Mouse (Mus musculus) embryo, embryonic 11 days (tissue): ENCODE data around the gene Prcd.
A peak's percentile ranks its signal among the peaks of the same experiment; 100 is the strongest.
"Not testable (repeated sequence)": the region's sequence is repeated elsewhere in the genome, so short reads cannot be mapped to it uniquely, and the experiment has no call there.

Experiments used
- DNase-seq: peaks from one replicate; pipeline ENCODE4 v3.0.0-alpha.2; 2015

Prcd gene

DNA sequence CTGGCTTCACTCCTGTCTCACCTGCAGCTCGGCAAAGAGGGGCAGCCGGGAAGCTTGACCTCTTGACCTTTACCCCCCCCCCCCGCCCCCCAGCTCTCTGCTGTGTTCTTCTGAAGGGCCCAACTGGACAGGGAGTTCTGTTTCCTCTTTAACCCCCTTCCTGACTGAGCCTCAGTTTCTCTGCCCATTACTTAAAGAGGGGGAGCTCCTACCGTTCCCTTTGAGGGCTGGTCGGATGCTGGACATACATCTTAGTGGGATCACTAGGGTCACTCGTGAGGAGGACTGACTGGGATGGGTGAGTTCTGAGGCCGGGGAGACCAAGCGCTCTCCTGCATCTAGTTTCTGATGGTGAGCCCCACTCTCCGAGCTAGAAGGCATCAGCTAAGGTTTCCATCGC lies at the start of gene Prcd:
TSS of gene Prcd (plus strand) at position 301 of the 400 bp plus-strand sequence.
- no peak for DNase-seq

DNA sequence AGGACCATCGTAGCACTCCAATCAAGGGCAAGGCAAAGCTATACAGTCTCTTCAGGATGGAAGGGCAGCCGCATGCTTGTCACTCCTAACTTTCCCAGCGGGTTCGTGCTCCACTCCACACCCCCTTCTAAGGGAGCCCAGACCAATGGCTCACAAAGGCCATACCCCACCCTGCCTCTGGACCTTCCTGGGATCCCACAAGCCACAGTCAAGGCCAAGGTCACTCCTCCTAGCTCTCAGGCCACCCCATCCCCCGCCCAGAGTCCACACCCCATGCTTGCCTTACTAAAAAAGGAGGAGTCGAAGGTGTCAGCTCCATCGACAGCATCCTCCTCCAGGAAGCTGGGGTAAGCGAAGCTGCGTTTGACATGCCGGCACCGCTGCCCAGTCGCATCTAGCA lies 49.2 kb upstream of the Prcd start:
- DNase-seq, result no peak

DNA sequence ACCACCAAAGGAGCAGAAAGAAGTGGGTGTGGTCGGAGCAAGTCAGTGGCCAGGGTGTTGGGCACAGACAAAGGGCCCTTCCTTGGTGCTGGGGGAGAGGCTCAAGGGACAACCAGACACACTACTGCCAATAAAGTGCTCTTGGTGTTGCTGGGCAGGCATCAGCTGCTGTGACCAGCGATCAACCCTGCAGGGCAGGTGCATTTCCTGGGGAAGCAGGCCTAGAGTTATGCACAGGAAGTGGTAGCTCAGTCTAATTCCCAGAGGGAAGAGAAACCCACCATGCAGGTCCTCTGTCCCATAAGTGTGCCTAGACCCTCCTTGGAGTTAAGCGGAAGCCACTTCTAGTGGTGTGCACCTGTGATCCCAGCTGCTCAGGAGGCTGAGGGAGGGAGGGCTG lies 45.6 kb upstream of the Prcd start:
- DNase-seq, result no peak

DNA sequence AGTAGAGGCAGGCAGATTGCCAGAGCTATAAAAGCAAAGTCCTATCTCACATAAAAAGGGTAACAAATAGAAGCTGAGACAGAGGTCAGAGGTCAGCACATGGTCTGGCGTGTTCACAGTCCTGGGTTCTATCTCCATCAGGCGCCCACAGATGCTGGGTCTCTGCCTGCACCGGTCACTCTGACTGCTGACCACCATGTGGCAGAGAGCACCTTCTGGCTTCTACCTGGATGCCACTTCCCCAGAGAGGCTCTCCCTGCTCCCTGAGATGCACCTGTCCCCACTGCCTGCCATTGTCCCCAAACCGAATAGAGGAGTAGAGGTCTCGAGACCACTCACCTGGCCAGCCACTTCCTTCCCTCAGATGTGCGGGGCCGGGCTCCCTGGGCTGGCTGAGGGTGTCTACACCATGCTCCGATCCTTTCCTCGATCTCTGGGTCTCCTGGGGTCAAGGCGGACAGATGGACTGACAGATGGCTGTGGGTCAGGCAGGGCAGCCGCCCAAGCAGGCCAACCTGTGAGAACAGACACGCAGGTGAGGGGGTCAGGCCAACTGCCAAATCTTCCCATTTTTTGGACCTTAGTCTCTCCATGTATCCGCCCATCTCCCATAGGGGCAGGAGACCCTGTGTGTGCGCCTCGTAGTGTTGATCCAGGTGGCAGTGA lies 43.2 kb upstream of the Prcd start:
- DNase-seq, result no peak

DNA sequence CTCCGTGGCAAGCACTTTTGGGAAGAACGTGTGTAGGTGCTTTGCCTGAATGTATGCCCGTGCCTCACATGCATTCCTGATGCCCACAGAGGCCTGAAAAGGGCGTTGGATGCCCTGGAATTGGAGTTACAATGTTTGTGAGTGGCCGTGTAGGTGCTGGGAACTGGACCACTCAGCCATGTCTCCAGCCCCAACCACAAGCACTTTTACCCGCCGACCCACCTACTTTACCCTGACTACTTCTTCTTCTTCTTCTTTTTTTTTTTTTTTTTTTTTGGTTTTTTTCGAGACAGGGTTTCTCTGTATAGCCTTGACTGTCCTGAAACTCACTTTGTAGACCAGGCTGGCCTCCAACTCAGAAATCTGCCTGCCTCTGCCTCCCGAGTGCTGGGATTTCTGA lies 42.2 kb upstream of the Prcd start:
- not testable (repeated sequence) for DNase-seq

DNA sequence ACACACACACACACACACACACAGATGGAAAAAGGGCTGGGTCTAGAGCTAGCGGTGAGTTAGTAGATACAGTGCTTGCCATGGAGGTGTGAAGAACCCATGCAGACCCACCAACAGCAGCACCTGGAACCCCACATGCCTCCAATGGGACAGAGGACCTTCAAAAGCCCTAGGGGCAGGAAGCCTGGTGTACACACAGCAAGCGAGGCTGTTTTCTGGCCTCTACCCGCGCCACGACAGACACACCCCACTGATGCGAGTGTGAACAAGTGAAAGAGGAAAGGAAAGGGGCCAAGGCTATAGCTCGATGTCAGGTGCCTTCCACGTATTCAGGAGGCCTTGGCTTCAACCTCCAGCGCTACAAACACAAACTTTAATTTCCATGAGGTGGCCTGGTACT lies 41.5 kb upstream of the Prcd start:
- DNase-seq, result no peak

DNA sequence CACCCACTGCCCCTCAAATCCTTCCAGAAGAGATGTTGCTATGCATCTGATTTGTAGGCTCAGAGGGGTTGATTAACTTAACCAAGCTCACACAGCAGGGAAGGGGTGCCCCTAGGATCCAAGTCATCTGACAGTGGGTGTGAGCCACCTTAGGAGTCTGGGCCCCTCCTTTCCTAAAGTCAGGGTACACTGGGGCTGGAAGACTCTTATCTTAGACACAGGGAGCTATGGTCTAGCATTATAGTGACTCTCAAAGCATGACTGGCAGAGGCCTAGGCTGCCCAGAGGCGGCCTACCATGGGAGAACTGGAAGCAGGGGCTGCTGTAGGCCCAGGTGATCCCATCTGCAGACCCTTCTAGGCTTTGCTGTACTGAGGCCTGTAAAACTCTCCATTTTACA lies 40.8 kb upstream of the Prcd start:
- DNase-seq, result no peak

DNA sequence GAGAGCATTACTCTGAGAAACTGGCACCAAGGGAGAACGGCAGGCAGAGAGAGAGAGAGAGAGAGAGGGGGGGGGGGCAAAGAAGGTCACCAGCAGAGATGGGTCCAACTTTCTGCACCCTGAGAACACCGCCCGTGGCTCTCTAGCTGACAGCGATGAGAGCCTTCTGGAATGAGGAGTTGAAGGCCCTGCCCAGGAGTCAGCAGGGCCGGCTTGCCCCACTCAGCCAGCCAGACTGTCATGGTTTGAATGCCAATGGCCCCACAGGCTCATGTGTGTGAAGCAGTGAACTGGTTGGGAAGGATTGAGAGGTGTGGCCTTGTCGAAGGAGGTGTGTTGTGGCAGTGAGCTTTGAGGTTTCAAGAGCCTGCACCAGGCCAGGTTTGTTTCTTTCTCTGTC lies 40.1 kb upstream of the Prcd start:
- no peak for DNase-seq

DNA sequence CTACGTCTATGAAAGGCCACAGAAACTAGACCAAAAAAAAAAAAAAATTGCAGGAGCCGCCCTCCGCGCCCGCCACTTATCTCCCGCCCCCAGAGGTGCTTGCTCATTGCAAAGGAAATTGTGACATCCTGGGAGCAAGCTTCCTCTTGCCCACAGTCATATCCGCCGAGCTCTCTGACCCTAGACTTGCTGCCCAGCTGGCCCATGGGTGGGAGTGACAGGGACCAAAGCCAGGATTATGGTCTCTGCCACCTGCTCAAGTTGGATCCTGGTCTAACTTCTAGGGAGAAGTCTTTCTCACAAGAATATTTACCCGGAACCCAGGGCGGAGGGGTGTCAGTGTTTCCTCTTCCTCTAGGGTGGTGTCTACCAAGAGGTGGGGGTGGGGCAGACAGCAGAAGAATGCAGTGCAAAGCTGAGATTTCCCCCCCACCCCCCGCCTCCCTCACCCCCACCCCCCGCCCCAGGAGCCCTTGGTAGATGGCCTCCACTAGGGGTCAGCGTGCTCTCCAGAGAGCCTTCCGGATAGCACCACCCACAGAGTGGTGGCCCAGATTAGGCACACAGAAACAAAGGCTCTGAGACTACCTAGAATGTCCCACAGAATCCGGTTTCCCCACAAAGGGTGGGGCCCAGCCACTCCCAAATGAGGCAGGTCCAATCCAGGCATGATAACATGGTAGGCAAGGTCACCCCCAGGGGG lies 37.4 kb upstream of the Prcd start:
- peak; percentile 55 for DNase-seq

DNA sequence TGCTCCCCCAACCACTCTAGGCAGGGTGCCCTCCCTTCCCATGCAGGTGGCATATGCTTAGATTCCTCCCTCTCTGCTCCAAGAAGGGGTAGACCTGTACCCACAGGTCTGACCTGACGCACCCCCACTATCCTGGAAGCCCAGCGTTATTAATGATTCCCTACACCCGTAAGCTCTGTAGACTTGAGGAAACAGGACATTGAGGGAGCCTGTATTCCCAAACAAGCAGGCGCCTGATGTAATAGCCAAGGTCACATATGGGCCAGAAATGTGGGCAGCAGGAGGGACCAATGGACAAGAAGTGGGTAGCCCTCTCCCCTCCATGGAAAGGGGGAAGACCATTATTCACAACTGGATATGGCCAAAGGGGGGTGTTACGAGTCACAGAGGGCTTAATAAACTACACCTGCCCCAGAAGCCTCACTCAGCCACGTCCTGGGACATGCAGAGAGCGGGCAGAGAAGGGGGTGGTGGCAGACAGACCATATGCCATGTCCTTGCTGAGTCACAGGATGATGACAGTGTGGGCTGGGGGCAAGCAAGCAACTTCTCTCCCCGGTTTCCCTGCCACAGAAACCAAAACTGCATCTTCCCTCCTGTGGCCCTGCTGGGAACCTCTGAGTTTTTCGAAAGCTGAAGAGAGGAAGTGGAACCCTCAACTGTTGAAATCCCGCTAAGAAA lies 36.8 kb upstream of the Prcd start:
- DNase-seq, result no peak

DNA sequence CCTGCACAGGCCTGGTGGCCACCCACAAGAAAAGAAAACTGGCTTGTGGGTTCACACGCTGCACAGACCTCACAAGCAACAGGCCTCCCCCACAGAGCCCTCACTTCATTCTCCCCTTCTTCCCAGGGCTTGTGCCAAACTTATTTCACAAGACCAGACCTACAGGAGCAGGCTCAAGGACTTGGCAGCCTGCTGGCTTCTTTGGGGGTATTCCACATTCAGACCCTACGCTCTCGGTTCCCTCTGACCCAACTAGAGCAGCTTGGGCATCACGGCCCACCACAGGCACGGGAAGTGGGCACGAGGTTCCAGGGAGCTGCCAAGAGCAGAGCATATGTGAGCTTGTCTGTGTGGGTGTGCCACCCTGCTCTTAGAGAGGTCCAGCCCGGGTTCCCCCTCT lies 35.7 kb upstream of the Prcd start:
- no peak for DNase-seq

DNA sequence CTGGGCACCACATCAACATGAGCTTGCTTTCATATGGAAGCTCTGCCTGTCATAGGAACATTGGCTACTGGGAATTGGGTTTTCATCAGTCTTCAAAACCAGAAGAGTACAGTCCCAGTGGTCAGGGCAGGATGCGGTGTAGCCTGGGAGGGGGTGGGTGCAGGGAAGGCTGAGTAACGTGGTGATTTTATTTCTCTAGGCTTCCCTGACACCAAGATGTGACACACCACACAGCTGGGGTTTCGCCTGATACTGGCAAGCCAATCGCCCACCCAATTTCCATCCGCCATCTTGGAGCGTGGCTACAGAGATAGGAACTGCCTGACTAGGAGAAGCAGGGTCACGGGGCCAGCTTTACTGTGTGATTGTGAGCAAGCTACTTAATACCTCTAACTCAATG lies 34.7 kb upstream of the Prcd start:
- DNase-seq, result no peak

DNA sequence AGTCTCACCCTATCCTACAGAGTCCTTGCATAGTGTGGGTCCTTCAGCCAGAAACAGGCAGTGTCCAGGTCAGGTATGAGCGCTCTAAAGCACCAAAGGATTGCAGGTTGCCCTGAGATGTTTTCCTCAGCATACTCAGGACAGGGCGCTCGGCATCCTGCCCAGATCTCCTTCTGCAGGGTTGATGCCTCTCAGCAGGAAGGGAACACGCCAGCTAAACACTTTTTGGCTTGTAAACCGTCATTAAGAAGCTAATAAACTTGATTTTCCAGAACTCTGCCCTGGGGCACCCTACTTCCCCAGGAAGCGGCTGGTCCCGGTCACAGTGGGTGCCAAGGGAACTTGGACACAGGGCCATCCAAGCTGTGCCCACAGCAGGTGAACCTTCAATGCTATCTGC lies 34.2 kb upstream of the Prcd start:
- DNase-seq, result no peak

DNA sequence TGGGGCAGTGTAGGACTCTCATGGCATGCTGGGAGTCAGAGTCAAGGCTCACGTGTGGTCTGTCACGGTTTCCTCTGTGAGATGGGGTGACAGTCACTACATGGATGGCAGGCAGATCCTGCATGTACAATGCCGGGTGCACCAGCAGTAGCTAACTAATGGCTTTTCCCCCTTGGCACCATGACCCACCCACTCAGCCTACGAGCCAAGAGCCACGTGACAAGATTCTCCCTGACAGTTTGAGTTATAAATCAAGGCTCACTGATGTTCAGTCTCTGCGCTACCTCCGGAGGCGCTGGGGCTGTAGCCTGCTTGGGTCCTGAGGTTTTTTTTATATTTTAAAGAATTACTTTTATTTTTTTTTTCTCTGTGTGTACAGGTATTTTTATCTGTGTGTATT lies 33.8 kb upstream of the Prcd start:
- DNase-seq, result no peak

DNA sequence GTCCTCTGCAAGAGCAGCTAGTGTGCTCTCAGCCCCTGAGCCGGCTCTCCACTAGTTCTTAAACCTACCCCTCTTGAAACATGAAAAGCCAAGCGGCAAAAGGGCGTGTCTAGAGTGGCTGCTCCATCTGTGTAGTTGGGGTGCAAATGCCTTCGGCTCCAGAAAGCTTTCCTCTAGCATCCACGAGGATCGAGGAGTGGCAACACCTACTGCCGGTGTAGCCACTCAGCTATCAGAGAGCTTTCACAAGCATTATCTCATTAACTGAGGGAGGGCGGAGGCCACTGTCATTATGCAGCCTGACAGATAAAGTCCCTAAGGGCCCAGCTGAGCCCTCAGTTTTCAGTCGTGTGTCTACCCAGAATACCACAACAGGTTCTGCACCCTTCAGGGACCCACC lies 33.3 kb upstream of the Prcd start:
- peak; percentile 11 for DNase-seq

DNA sequence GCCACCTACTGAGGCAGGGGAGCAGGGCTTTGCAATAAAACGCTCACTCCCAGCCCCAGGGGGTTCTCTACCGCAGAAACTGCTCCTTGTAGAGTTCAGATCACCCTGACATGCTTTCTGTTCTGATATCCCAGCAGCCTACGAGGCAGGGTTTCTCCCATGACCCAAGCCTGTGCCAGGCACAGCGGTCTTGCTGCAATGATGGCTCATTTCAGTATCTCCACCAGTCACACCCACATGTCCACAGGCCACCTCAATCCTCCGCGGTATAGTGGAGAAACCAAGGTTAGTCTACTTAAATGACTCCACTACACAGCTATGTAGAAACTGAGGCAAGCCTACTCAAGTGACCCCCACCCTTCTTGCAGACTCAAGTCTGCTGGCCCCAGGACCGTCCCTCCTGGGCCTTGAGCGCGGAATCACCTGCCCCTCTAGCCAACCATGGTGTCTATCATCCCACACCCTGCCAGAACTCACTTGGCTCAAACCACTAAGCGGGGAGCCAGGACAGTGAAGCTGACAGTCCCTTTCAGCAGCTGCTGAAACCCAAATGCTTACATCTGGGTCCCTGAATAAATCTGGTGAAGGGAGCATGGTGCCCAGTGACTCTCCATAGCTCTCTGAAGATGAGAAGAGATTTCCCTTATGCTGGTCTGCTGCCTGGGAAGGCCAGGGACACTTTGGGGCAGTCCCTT lies 32.6 kb upstream of the Prcd start:
- DNase-seq, result no peak

DNA sequence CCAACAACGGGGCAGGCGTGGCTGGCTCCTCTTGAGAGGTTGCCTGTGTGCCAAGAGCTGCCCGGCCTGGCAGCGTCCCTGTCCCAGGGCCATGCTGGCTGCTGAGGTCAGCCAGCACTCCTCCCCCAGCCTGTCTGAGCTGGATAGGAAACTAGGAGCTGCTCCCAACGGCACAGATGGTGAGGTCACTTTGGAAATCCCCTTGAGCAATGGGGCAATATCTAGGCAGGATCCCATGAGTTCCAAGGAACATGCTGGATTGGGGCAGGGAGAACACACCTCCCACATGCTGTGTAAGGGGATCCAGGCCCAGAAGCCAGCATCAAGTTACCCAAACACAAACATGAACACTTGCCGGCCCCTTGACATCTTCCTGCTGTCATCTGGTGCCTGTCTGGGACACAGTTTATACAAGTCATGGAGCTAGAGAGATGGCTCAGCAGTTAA lies 32.1 kb upstream of the Prcd start:
- peak; percentile 56 for DNase-seq

DNA sequence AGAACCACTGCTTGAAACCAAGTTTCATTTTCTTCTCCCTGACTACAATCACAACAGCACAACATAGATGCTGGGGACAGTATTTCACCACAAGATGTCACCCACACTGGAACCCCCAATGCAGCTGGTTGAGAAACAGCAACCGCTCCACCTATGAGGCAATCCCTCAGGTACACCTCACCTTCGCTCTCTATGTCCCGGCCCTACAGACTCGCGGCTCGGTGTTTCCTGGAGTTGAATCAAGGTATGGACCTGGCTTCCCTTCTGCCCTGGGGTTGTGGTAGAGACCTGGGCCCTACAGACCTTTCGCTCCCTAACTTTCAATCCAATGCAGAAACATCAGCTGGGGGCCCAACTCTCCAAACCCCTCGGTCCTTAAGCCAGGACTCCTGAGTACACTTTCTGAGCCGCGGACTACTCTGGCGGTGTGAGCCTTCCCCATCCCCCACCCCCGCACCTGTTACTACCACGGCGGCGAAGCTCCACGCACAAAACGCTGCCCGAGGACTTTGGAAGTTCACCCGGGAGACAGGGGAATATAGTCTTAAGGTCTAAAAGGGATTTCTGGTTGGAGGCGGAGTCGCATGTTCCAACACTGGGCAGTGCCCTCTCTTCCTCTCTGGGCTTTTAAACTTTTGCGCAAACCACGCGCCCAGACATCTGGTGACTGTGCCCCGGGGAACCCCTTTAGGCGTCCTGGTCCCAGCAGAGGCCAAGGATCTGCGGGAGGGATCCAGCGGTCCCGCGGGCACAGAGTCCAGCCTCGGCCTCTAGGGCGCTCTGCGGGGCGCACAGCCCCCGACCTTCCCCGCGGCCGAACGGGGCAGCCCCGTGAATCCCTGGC lies 29.8 kb upstream of the Prcd start:
- no peak for DNase-seq

DNA sequence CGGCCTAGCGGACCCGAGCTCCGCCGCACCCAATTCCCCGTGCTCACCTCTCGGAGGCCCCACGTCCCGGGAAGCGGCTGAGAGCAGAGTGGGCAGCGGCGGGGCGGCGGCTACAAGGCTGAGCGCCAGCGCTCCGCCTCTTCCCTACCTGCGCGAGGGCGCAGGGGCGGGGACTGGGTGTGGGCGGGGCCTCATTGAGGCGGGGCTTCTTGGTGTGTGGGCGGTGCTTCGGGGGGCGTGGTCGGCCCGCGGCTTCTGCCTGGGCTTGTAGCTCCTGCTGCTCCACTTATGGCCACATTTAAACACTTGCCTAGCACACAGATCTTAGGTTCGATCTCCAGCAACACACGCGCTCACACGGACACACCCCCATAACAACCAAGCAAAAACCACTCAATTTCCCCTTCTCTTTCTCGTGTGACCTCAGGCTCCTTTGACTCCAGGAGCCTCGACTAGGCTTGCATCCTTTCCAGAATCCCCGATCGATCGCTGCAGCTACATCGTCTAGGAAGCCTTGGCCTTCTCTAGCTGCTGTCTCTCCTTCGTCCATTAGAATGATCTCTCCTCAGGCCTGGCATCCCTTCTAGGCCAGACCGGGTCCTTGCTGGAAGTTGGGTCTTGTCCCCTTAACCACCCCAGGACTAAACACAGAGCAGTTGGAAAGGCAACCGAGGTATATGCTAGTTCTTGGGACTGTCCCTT lies 29.1 kb upstream of the Prcd start:
- peak; percentile 84 for DNase-seq

DNA sequence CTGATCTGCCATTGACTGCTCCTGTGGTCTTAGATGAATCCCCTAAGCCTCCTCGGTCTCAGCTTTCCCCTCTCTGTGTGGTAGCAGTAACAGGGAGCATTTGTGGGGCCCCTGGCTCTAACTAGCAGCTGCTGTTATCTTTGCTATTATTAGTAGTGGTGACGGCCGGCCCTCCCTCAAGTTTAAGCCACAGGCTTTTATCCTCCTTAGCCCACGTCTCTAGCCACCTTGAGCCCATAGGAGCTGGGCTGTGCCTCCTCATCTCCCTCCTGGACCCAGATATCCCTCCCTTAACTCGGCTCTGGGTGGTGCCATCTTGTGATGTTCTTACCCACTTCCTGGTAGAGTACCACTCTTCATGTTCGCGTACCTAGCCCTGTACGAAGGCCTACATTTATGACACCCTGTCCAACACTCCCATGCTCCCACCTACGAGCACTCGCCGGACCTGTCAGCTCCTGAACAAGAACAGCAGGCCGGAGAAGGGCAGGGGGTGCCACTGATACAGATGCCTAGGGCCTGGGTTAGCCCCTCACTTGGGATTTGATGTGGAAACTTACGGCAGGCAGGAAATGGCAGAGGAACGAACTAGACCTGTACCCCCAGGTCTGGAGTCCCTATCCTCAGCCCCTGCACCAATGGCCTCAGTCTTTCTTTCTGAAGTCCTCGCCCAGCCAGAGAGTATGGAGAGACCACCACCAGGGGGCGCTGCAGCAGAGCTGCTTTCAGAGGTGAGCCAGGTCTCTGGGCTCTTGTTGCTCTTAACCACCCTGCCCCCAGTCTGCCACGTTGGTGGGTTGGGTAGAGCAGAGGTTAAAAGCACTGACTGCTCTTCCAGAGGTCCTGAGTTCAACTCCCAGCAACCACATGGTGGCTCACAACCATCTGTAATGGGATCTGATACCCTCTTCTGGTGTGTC lies 28.0 kb upstream of the Prcd start:
- DNase-seq, result peak; percentile 64
